Comparison of ENCODE assay signal across 30 mouse cellular contexts in genomic region chr14:32042108-32042507, GRCm38 (mm10). TPM values are rescaled to one million over a fixed set of nuclear protein-coding genes. Genes with fewer than 3 reads are reported as not detected.
DNase-seq lines count a peak whose midpoint lies in the region; ATAC-seq lines count a peak whose summit lies in the region.
"Had no signal": no experiment of that assay in that cellular context is flagged by ENCODE, and none has a peak within 500 bp of the region (broad histone marks: within the 10 kb centered on the region; RNA-seq: fewer than 3 reads in every experiment).

No protein-coding gene starts in this region.

- H3K9ac ChIP-seq in intestine, embryonic 15.5 days, result no peak overlapping the region
- H3K9ac ChIP-seq in intestine, embryonic 16.5 days (ENCODE audit: low read depth, low read length), result no peak overlapping the region
- no peak overlapping the region for H3K9ac ChIP-seq in stomach, embryonic 16.5 days (ENCODE audit: low read length)
- H3K9ac ChIP-seq: embryonic facial prominence, embryonic 13.5 days; embryonic facial prominence, embryonic 15.5 days; forebrain, embryonic 12.5 days had no signal

- DNase-seq in heart, embryonic 10.5 days (ENCODE audit: low spot score), result no peak
- no peak for DNase-seq in heart, adult 8-10 months (ENCODE audit: low spot score)
- DNase-seq in right cerebral cortex, postnatal 36 days (ENCODE audit: low spot score in 2 of 2), result no peak
- DNase-seq: adrenal gland, adult 8-10 months; adrenal gland, postnatal 14 days; adrenal gland, postnatal 36 days; B cell, adult 2 months; cerebellum, adult 11 months; cerebellum, adult 18-20 months; cerebellum, adult 8-10 months; cerebellum, adult 9-11 months; cerebellum, postnatal 14 days; cerebellum, postnatal 36 days; embryo, embryonic 11 days had no signal

- ATAC-seq in intestine, embryonic 15.5 days, result peak; percentile 36; the same call in 1 of the 2 replicates
- no peak for ATAC-seq in intestine, embryonic 16.5 days
- peak; percentile 71; the same call in 1 of the 2 replicates for ATAC-seq in stomach, embryonic 16.5 days (ENCODE audit: insufficient read depth, low FRiP score)
- ATAC-seq in frontal cortex, adult (ENCODE audit: low TSS enrichment), result no peak
- ATAC-seq: activated CD4-positive, CD25-positive, alpha-beta regulatory T cell, adult 4 months; CD4-positive, CD25-positive, alpha-beta regulatory T cell, adult 4 months; forebrain, embryonic 14.5 days; Patski had no signal

- H3K36me3 ChIP-seq in heart, embryonic 10.5 days, result peaks cover 4% of the 10 kb centered on the region; the same call in 1 of the 2 replicates
- no peaks in the 10 kb centered on the region for H3K36me3 ChIP-seq in intestine, embryonic 15.5 days
- no peaks in the 10 kb centered on the region for H3K36me3 ChIP-seq in intestine, embryonic 16.5 days (ENCODE audit: control insufficient read depth, insufficient read depth, low read length)
- H3K36me3 ChIP-seq in stomach, embryonic 16.5 days (ENCODE audit: control insufficient read depth, insufficient read depth, low read length), result no peaks in the 10 kb centered on the region
- H3K36me3 ChIP-seq: embryonic facial prominence, embryonic 13.5 days; embryonic facial prominence, embryonic 15.5 days; forebrain, embryonic 10.5 days; forebrain, embryonic 12.5 days; G1E had no signal

- no peak overlapping the region for H3K4me2 ChIP-seq in intestine, embryonic 15.5 days (replicated peaks)
- H3K4me2 ChIP-seq in intestine, embryonic 16.5 days (ENCODE audit: low read depth, low read length), result no peak overlapping the region
- no peak overlapping the region for H3K4me2 ChIP-seq in stomach, embryonic 16.5 days (ENCODE audit: low read depth, low read length)
- H3K4me2 ChIP-seq: embryonic facial prominence, embryonic 13.5 days; embryonic facial prominence, embryonic 15.5 days; forebrain, embryonic 12.5 days had no signal

- H3K27me3 ChIP-seq in heart, embryonic 10.5 days (ENCODE audit: insufficient read depth, poor library complexity, severe bottlenecking), result no peaks in the 10 kb centered on the region
- H3K27me3 ChIP-seq in intestine, embryonic 15.5 days (replicated peaks), result no peaks in the 10 kb centered on the region
- no peaks in the 10 kb centered on the region for H3K27me3 ChIP-seq in intestine, embryonic 16.5 days (replicated peaks; ENCODE audit: control insufficient read depth, insufficient read depth, low read length)
- no peaks in the 10 kb centered on the region for H3K27me3 ChIP-seq in stomach, embryonic 16.5 days (ENCODE audit: control insufficient read depth, insufficient read depth, low read length)
- H3K27me3 ChIP-seq: CH12.LX; embryonic facial prominence, embryonic 13.5 days; embryonic facial prominence, embryonic 15.5 days; forebrain, embryonic 12.5 days; Patski had no signal

- H3K9me3 ChIP-seq in heart, embryonic 10.5 days, result no peaks in the 10 kb centered on the region
- no peaks in the 10 kb centered on the region for H3K9me3 ChIP-seq in intestine, embryonic 15.5 days
- no peaks in the 10 kb centered on the region for H3K9me3 ChIP-seq in intestine, embryonic 16.5 days (ENCODE audit: control insufficient read depth, low read length)
- no peaks in the 10 kb centered on the region for H3K9me3 ChIP-seq in stomach, embryonic 16.5 days (replicated peaks; ENCODE audit: control insufficient read depth, low read length)
- H3K9me3 ChIP-seq: embryonic facial prominence, embryonic 13.5 days; embryonic facial prominence, embryonic 15.5 days; forebrain, embryonic 10.5 days; forebrain, embryonic 12.5 days; G1E had no signal

- no peak overlapping the region for H3K4me3 ChIP-seq in heart, embryonic 10.5 days
- no peak overlapping the region for H3K4me3 ChIP-seq in intestine, embryonic 15.5 days (replicated peaks)
- no peak overlapping the region for H3K4me3 ChIP-seq in intestine, embryonic 16.5 days (ENCODE audit: low read length)
- H3K4me3 ChIP-seq in stomach, embryonic 16.5 days (replicated peaks; ENCODE audit: low read length), result no peak overlapping the region
- H3K4me3 ChIP-seq: embryonic facial prominence, embryonic 13.5 days; embryonic facial prominence, embryonic 15.5 days; erythroblast, embryonic 14.5 days; forebrain, embryonic 10.5 days; forebrain, embryonic 12.5 days had no signal

- H3K4me1 ChIP-seq in heart, embryonic 10.5 days, result peaks cover 39% of the 10 kb centered on the region
- no peaks in the 10 kb centered on the region for H3K4me1 ChIP-seq in intestine, embryonic 15.5 days (replicated peaks)
- no peaks in the 10 kb centered on the region for H3K4me1 ChIP-seq in intestine, embryonic 16.5 days (ENCODE audit: control insufficient read depth, insufficient read depth, low read length)
- no peaks in the 10 kb centered on the region for H3K4me1 ChIP-seq in stomach, embryonic 16.5 days (ENCODE audit: control insufficient read depth, insufficient read depth, low read length)
- H3K4me1 ChIP-seq: forebrain, embryonic 12.5 days had no signal

- H3K27ac ChIP-seq in heart, embryonic 10.5 days, result peak overlapping the region; percentile 29; the same call in 1 of the 2 replicates
- H3K27ac ChIP-seq in intestine, embryonic 15.5 days, result no peak overlapping the region
- H3K27ac ChIP-seq in intestine, embryonic 16.5 days (ENCODE audit: low read length), result no peak overlapping the region
- H3K27ac ChIP-seq in stomach, embryonic 16.5 days (ENCODE audit: low read length), result no peak overlapping the region
- H3K27ac ChIP-seq: embryonic facial prominence, embryonic 13.5 days; embryonic facial prominence, embryonic 15.5 days; forebrain, embryonic 10.5 days; forebrain, embryonic 12.5 days had no signal

- 41% methylated on average over 5 of the region's 5 CpGs for WGBS in heart, embryonic 10.5 days
- 23% methylated on average over 5 of the region's 5 CpGs for WGBS in intestine, embryonic 15.5 days
- 27% methylated on average over 5 of the region's 5 CpGs for WGBS in intestine, embryonic 16.5 days
- WGBS in stomach, embryonic 16.5 days, result 36% methylated on average over 5 of the region's 5 CpGs

RNA-seq across cellular contexts. Expression of gene Galnt15, which starts 13.3 kb away (rescaled TPM):
- polyA plus RNA-seq in heart, embryonic 10.5 days (2016; fragmentation: Nextera tagmentation; extraction: Ambion mirVana), result 0.18 and 0.38 TPM in 2 replicates
- total RNA-seq in heart, adult 8-10 months (2022), result 10 to 100 TPM; 13.9 to 22.2 (median 18.3) TPM
- polyA plus RNA-seq in intestine, embryonic 15.5 days (2015; fragmentation: Nextera tagmentation; extraction: Ambion mirVana), result 0.04 and 0.05 TPM in 2 replicates
- polyA plus RNA-seq in intestine, embryonic 16.5 days (2015; fragmentation: Nextera tagmentation; extraction: Ambion mirVana), result 0.02 and 0.05 TPM in 2 replicates
- 0.32 and 0.35 TPM in 2 replicates for polyA plus RNA-seq in stomach, embryonic 16.5 days (2015; fragmentation: Nextera tagmentation; extraction: Ambion mirVana)
- total RNA-seq: CH12.LX; common myeloid progenitor, adult 5-6 weeks had no signal
- polyA plus RNA-seq: activated CD4-positive, CD25-positive, alpha-beta regulatory T cell, adult 4 months; CD4-positive, CD25-positive, alpha-beta regulatory T cell, adult 4 months; erythroblast, embryonic 14.5 days; G1E had no signal

RNA-seq across cellular contexts. Expression of gene Oxnad1, which starts 43.1 kb away (rescaled TPM):
- 26.5 and 36.6 TPM in 2 replicates for polyA plus RNA-seq in heart, embryonic 10.5 days (2016; fragmentation: Nextera tagmentation; extraction: Ambion mirVana)
- 10 to 100 TPM; 52.2 to 73.4 (median 56.4) TPM for total RNA-seq in heart, adult 8-10 months (2022)
- 34.8 and 39.1 TPM in 2 replicates for polyA plus RNA-seq in intestine, embryonic 15.5 days (2015; fragmentation: Nextera tagmentation; extraction: Ambion mirVana)
- 30.5 and 41.1 TPM in 2 replicates for polyA plus RNA-seq in intestine, embryonic 16.5 days (2015; fragmentation: Nextera tagmentation; extraction: Ambion mirVana)
- 25.8 and 29.8 TPM in 2 replicates for polyA plus RNA-seq in stomach, embryonic 16.5 days (2015; fragmentation: Nextera tagmentation; extraction: Ambion mirVana)

RNA-seq across cellular contexts. Expression of gene Dph3, which starts 43.4 kb away (rescaled TPM):
- 90.6 and 102 TPM in 2 replicates for polyA plus RNA-seq in heart, embryonic 10.5 days (2016; fragmentation: Nextera tagmentation; extraction: Ambion mirVana)
- total RNA-seq in heart, adult 8-10 months (2022), result 10 to 100 TPM; 73.7 to 91.2 (median 82.8) TPM
- 105 and 108 TPM in 2 replicates for polyA plus RNA-seq in intestine, embryonic 15.5 days (2015; fragmentation: Nextera tagmentation; extraction: Ambion mirVana)
- polyA plus RNA-seq in intestine, embryonic 16.5 days (2015; fragmentation: Nextera tagmentation; extraction: Ambion mirVana), result 91.4 and 104 TPM in 2 replicates
- 81.7 and 89.7 TPM in 2 replicates for polyA plus RNA-seq in stomach, embryonic 16.5 days (2015; fragmentation: Nextera tagmentation; extraction: Ambion mirVana)

Comparison
In these comparisons a context has a peak if more than half of its experiments do, and no peak if none do; other contexts are left out.
1. ATAC-seq: peak in intestine, embryonic 15.5 days (single experiment) and stomach, embryonic 16.5 days (single experiment); none in intestine, embryonic 16.5 days (single experiment) and frontal cortex, adult (single experiment).